Mouse (Mus musculus): ENCODE results near the gene Trim24.

GRCm38 (mm10) chr6:37828955-37829354, 41.7 kb upstream of the Trim24 start:
- TF ChIP-seq EP300 (IDR thresholded peaks at IDR 0.05) (no peak), CTCF (IDR thresholded peaks at IDR 0.05) (no peak)
